Mouse (Mus musculus): Measurements from ENCODE around the gene Vmn1r95.
"Not testable (repeated sequence)": the region's sequence is repeated elsewhere in the genome, so short reads cannot be mapped to it uniquely, and the experiment has no call there.

Vmn1r95 gene

DNA sequence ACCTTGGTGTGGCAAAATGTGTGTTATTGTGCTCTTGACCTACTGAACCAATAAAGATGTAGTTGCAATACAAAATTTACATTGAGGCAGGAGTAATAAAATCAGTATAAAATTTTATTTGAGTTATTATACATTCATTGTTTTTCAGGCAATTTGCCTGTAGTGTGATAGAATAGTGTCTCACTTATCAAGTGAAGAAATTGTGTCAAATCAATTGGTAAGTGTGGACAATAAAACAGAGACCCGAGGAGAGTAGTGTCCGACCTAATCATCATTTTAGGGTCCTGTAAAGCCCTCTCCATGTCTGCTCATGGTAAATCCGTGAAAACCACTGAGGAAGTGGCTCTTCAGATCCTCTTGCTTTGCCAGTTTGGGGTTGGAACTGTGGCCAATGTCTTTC, at the start of gene Vmn1r95:
TSS of gene Vmn1r95 (plus strand) at position 301 of the 400 bp plus-strand sequence.
- not testable (repeated sequence) for DNase-seq (ENCODE audit: low read depth, low spot score)

DNA sequence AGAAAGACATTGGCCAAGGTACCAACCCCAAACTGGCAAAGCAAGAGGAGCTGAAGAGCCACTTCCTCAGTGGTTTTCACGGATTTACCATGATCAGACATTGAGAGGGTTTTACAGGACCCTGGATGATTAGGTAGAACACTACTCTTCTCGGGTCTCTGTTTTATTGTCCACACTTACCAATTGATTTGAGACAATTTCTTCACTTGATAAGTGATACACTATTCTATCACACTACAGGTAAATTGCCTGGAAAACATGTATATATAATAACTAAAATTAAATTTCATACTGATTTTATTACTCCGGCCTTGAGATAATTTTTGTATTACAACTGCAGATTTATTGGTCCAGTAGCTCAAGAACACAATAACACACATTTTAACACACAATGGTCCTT, 25.2 kb upstream of the Vmn1r95 start, which contains the start of gene Vmn1r94:
TSS of gene Vmn1r94 (minus strand) at position 101 of the 400 bp plus-strand sequence.
- not testable (repeated sequence) for DNase-seq (ENCODE audit: low read depth, low spot score)

DNA sequence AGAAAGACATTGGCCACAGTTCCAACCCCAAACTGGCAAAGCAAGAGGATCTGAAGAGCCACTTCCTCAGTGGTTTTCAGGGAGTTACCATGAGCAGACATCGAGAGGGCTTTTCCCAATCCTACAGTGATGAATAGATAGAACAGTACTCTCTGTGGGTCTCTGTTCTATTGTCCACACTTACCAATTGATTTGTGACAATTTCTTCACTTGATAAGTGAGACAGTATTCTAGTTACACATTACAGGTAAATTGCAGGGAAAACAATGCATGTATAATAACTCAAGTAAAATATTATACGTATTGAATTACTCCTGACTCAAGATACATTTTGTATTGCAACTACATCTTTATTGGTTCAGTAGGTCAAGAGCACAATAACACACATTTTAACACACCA, 12.0 kb downstream of the Vmn1r95 start, which contains the start of gene Gm6164:
TSS of gene Gm6164 (minus strand) at position 101 of the 400 bp plus-strand sequence.
- DNase-seq (ENCODE audit: low read depth, low spot score) = not testable (repeated sequence)

DNA sequence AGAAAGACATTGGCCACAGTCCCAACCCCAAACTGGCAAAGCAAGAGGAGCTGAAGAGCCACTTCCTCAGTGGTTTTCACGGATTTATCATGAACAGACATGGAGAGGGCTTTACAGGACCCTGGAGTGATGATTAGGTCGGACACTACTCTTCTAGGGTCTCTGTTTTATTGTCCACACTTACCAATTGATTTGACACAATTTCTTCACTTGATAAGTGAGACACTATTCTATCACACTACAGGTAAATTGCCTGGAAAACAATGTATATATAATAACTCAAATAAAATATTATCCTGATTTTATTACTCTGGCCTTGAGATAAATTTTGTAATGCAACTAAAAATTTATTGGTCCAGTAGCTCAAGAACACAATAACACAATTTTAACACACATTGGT, 40.2 kb downstream of the Vmn1r95 start, which contains the start of gene Gm4498:
TSS of gene Gm4498 (minus strand) at position 101 of the 400 bp plus-strand sequence.
- not testable (repeated sequence) for DNase-seq (ENCODE audit: low read depth, low spot score)

Measured in R1 (cell line).